Comparison of ENCODE assay signal across 18 mouse cellular contexts in the genomic region with DNA sequence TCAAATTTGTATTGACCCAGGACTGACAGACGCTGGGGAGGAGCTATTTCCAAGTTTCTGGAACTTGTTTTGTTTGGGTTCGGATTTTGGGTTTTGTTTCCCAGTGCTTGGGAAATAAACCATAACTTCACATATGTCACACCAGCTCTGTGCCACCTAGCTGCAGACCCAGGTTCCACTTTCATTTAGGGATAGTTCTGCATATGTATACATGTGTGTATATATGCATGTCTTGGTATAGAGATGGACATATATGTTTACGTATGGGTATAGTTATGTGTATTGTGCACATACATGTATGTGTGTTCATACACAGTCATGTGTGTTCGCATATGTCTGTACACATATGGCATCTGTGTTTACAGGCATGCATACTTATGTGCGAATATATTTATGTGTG.
DNase-seq lines count a peak whose midpoint lies in the region; ATAC-seq and TF ChIP-seq lines count a peak whose summit lies in the region.
"Had no signal": no experiment of that assay in that cellular context is flagged by ENCODE, and none has a peak within 500 bp of the region (broad histone marks: within the 10 kb centered on the region; RNA-seq: fewer than 3 reads in every experiment).

No protein-coding gene starts in this region.

- TF ChIP-seq CTCF in hindbrain, postnatal 0 days (IDR thresholded peaks at IDR 0.05; ENCODE audit: low read depth) = peak; percentile 29; the same call in 1 of the 2 replicates

- peak; percentile 47 for ATAC-seq in forebrain, embryonic 11.5 days (replicated peaks; ENCODE audit: low FRiP score)
- ATAC-seq in midbrain, embryonic 11.5 days (ENCODE audit: low FRiP score) = peak; percentile 31
- no peak; the same call in 1 of the 2 replicates for ATAC-seq in hindbrain, postnatal 0 days
- peak; percentile 14 for ATAC-seq in neural tube, embryonic 13.5 days (ENCODE audit: low read depth)

- H3K27me3 ChIP-seq in forebrain, embryonic 11.5 days (ENCODE audit: control insufficient read depth, insufficient read depth, low read length) = peaks cover 56% of the 10 kb centered on the region
- H3K27me3 ChIP-seq in forebrain, embryonic 10.5 days (ENCODE audit: poor library complexity, severe bottlenecking) = peaks cover 79% of the 10 kb centered on the region
- no peaks in the 10 kb centered on the region for H3K27me3 ChIP-seq in midbrain, embryonic 11.5 days (ENCODE audit: control insufficient read depth, insufficient read depth, low read length)
- H3K27me3 ChIP-seq in midbrain, embryonic 10.5 days (ENCODE audit: low read depth, poor library complexity, severe bottlenecking) = peaks cover 34% of the 10 kb centered on the region
- no peaks in the 10 kb centered on the region for H3K27me3 ChIP-seq in hindbrain, postnatal 0 days (ENCODE audit: insufficient read depth, low read length)
- H3K27me3 ChIP-seq in neural tube, embryonic 13.5 days = peaks cover 79% of the 10 kb centered on the region
- H3K27me3 ChIP-seq: CH12.LX had no signal

- no peak overlapping the region for H3K9ac ChIP-seq in forebrain, embryonic 11.5 days (ENCODE audit: low read length)
- H3K9ac ChIP-seq in midbrain, embryonic 11.5 days (ENCODE audit: low read length) = no peak overlapping the region
- H3K9ac ChIP-seq in hindbrain, postnatal 0 days (replicated peaks; ENCODE audit: low read length) = no peak overlapping the region
- no peak overlapping the region for H3K9ac ChIP-seq in neural tube, embryonic 13.5 days
- H3K9ac ChIP-seq: lung, embryonic 14.5 days had no signal

- 65% methylated on average over 5 of the region's 5 CpGs for WGBS in forebrain, embryonic 11.5 days
- WGBS in forebrain, embryonic 10.5 days = 69% methylated on average over 5 of the region's 5 CpGs
- WGBS in midbrain, embryonic 11.5 days = 75% methylated on average over 5 of the region's 5 CpGs
- WGBS in midbrain, embryonic 10.5 days = 82% methylated on average over 5 of the region's 5 CpGs
- WGBS in hindbrain, postnatal 0 days = 72% methylated on average over 5 of the region's 5 CpGs
- WGBS in neural tube, embryonic 13.5 days = 61% methylated on average over 5 of the region's 5 CpGs

- peak overlapping the region; percentile 51; the same call in 1 of the 2 replicates for H3K27ac ChIP-seq in forebrain, embryonic 11.5 days (ENCODE audit: low read depth, low read length)
- H3K27ac ChIP-seq in forebrain, embryonic 10.5 days = no peak overlapping the region
- peak overlapping the region; percentile 62 for H3K27ac ChIP-seq in midbrain, embryonic 11.5 days (ENCODE audit: low read depth, low read length)
- H3K27ac ChIP-seq in midbrain, embryonic 10.5 days (replicated peaks) = no peak overlapping the region; the same call in 1 of the 2 replicates
- H3K27ac ChIP-seq in hindbrain, postnatal 0 days = no peak overlapping the region
- H3K27ac ChIP-seq in neural tube, embryonic 13.5 days (replicated peaks) = no peak overlapping the region; the same call in 1 of the 2 replicates

- no peak overlapping the region for H3K4me2 ChIP-seq in forebrain, embryonic 11.5 days (ENCODE audit: low read depth, low read length, severe bottlenecking)
- no peak overlapping the region for H3K4me2 ChIP-seq in midbrain, embryonic 11.5 days
- H3K4me2 ChIP-seq in hindbrain, postnatal 0 days (ENCODE audit: low read depth, low read length) = no peak overlapping the region
- no peak overlapping the region for H3K4me2 ChIP-seq in neural tube, embryonic 13.5 days
- H3K4me2 ChIP-seq: heart, embryonic 11.5 days; lung, embryonic 14.5 days had no signal

- no peaks in the 10 kb centered on the region for H3K9me3 ChIP-seq in forebrain, embryonic 11.5 days (ENCODE audit: control insufficient read depth, low read length)
- no peaks in the 10 kb centered on the region for H3K9me3 ChIP-seq in forebrain, embryonic 10.5 days
- no peaks in the 10 kb centered on the region for H3K9me3 ChIP-seq in midbrain, embryonic 11.5 days (ENCODE audit: control insufficient read depth, low read length)
- H3K9me3 ChIP-seq in midbrain, embryonic 10.5 days (replicated peaks) = no peaks in the 10 kb centered on the region
- no peaks in the 10 kb centered on the region for H3K9me3 ChIP-seq in hindbrain, postnatal 0 days (ENCODE audit: low read length)
- H3K9me3 ChIP-seq in neural tube, embryonic 13.5 days = no peaks in the 10 kb centered on the region

- no peak overlapping the region for H3K4me3 ChIP-seq in forebrain, embryonic 11.5 days (ENCODE audit: low read depth, low read length)
- H3K4me3 ChIP-seq in forebrain, embryonic 10.5 days = no peak overlapping the region
- no peak overlapping the region for H3K4me3 ChIP-seq in midbrain, embryonic 11.5 days (ENCODE audit: low read depth, low read length)
- H3K4me3 ChIP-seq in midbrain, embryonic 10.5 days = no peak overlapping the region
- no peak overlapping the region for H3K4me3 ChIP-seq in hindbrain, postnatal 0 days (ENCODE audit: low read length)
- H3K4me3 ChIP-seq in neural tube, embryonic 13.5 days = no peak overlapping the region
- H3K4me3 ChIP-seq: myocyte had no signal

- H3K4me1 ChIP-seq in forebrain, embryonic 11.5 days (replicated peaks; ENCODE audit: control insufficient read depth, insufficient read depth, low read length) = peaks cover 10% of the 10 kb centered on the region; the same call in 1 of the 2 replicates
- peaks cover 44% of the 10 kb centered on the region for H3K4me1 ChIP-seq in forebrain, embryonic 10.5 days
- H3K4me1 ChIP-seq in midbrain, embryonic 11.5 days (ENCODE audit: control insufficient read depth, insufficient read depth, low read length) = peaks cover 13% of the 10 kb centered on the region
- peaks cover 35% of the 10 kb centered on the region for H3K4me1 ChIP-seq in midbrain, embryonic 10.5 days
- 0 out of 2 replicates have a peak, but pooled peaks cover 8% of the 10 kb centered on the region for H3K4me1 ChIP-seq in hindbrain, postnatal 0 days (ENCODE audit: insufficient read depth, low read length)
- H3K4me1 ChIP-seq in neural tube, embryonic 13.5 days (replicated peaks) = peaks cover 47% of the 10 kb centered on the region

- DNase-seq in forebrain, embryonic 11.5 days (ENCODE audit: low spot score) = no peak
- DNase-seq in forebrain, embryonic 10.5 days (ENCODE audit: extremely low spot score, low spot score) = no peak
- DNase-seq in midbrain, embryonic 11.5 days (ENCODE audit: low spot score, missing footprints) = no peak
- DNase-seq in midbrain, embryonic 10.5 days (ENCODE audit: low spot score) = no peak
- DNase-seq in hindbrain, postnatal 0 days (ENCODE audit: low spot score) = no peak
- DNase-seq in heart, postnatal 4 days = no peak
- DNase-seq in right cerebral cortex, adult 2 months (ENCODE audit: low spot score in 2 of 2) = no peak
- DNase-seq: adrenal gland, postnatal 36 days; cerebellum, adult 9-10 months; gastrocnemius, postnatal 25 days; kidney, adult 18-20 months; liver; thymus, postnatal 36 days had no signal

- H3K36me3 ChIP-seq in forebrain, embryonic 11.5 days (ENCODE audit: control insufficient read depth, insufficient read depth, low read length) = no peaks in the 10 kb centered on the region
- no peaks in the 10 kb centered on the region for H3K36me3 ChIP-seq in forebrain, embryonic 10.5 days (replicated peaks)
- H3K36me3 ChIP-seq in midbrain, embryonic 11.5 days (ENCODE audit: control insufficient read depth, insufficient read depth, low read length) = no peaks in the 10 kb centered on the region
- H3K36me3 ChIP-seq in midbrain, embryonic 10.5 days = no peaks in the 10 kb centered on the region
- no peaks in the 10 kb centered on the region for H3K36me3 ChIP-seq in hindbrain, postnatal 0 days (ENCODE audit: insufficient read depth, low read length)
- no peaks in the 10 kb centered on the region for H3K36me3 ChIP-seq in neural tube, embryonic 13.5 days

Comparison
In these comparisons a context has a peak if more than half of its experiments do, and no peak if none do; other contexts are left out.
1. H3K27ac ChIP-seq: peak in forebrain, embryonic 11.5 days (single experiment) and midbrain, embryonic 11.5 days (single experiment); none in forebrain, embryonic 10.5 days (single experiment), midbrain, embryonic 10.5 days (single experiment), hindbrain, postnatal 0 days (single experiment) and neural tube, embryonic 13.5 days (single experiment).